9 mouse cellular contexts compared by ENCODE assay signal in the genomic region with DNA sequence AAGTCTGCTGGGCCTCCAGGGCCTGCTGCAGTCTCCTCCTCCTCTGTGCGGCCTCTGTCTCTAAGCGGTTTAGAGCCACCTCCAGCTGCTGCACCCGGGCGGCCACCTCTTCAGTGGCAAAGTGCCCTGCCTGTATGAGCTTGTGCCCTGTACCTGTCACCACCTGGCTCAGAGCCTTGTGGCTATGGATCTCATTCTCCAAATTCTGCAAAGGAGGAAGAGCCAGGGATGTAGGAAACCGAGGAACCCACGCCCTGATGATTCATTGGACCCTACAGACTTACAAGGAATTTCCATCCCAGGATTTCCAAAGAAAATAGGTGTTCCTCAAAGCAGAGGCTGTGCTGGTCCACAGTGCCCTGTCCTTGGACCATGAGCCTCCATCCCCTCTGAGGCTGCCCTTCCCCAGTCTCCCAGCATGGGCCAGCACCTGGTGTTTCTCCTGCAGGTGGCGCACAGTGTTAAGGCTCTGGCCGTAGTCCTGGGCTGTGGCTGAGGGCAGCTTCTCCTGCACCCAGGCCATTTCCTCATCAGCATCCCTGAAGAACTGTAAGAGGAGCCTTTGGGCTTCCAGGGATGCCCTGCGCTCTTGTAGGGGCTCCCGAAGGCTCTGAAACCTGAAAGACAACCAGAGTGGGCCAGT. TPM values are rescaled to one million over a fixed set of nuclear protein-coding genes. Genes with fewer than 3 reads are reported as not detected.
DNase-seq lines count a peak whose midpoint lies in the region; ATAC-seq and TF ChIP-seq lines count a peak whose summit lies in the region.
"Had no signal": no experiment of that assay in that cellular context is flagged by ENCODE, and none has a peak within 500 bp of the region (broad histone marks: within the 10 kb centered on the region; RNA-seq: fewer than 3 reads in every experiment).

No protein-coding gene starts in this region.

- WGBS in hindbrain, postnatal 0 days = 59% methylated on average over 10 of the region's 10 CpGs
- 63% methylated on average over 10 of the region's 10 CpGs for WGBS in hindbrain, embryonic 14.5 days
- 59% methylated on average over 10 of the region's 10 CpGs for WGBS in limb, embryonic 10.5 days

- H3K9ac ChIP-seq in hindbrain, postnatal 0 days (replicated peaks; ENCODE audit: low read length) = no peak overlapping the region
- no peak overlapping the region for H3K9ac ChIP-seq in hindbrain, embryonic 14.5 days
- H3K9ac ChIP-seq: limb, embryonic 13.5 days had no signal

- no peak overlapping the region for H3K4me2 ChIP-seq in hindbrain, postnatal 0 days (ENCODE audit: low read depth, low read length)
- H3K4me2 ChIP-seq in hindbrain, embryonic 14.5 days (replicated peaks) = no peak overlapping the region
- H3K4me2 ChIP-seq: limb, embryonic 13.5 days had no signal

- H3K9me3 ChIP-seq in hindbrain, postnatal 0 days (ENCODE audit: low read length) = no peaks in the 10 kb centered on the region
- H3K9me3 ChIP-seq in hindbrain, embryonic 14.5 days (ENCODE audit: control insufficient read depth, low read length) = no peaks in the 10 kb centered on the region
- H3K9me3 ChIP-seq in limb, embryonic 10.5 days (replicated peaks) = no peaks in the 10 kb centered on the region
- H3K9me3 ChIP-seq: limb, embryonic 13.5 days had no signal

- no peak overlapping the region for H3K4me3 ChIP-seq in hindbrain, postnatal 0 days (ENCODE audit: low read length)
- no peak overlapping the region for H3K4me3 ChIP-seq in hindbrain, embryonic 14.5 days (replicated peaks; ENCODE audit: low read length)
- H3K4me3 ChIP-seq in limb, embryonic 10.5 days = no peak overlapping the region
- H3K4me3 ChIP-seq: limb, embryonic 13.5 days had no signal

- no peaks in the 10 kb centered on the region for H3K36me3 ChIP-seq in hindbrain, postnatal 0 days (ENCODE audit: insufficient read depth, low read length)
- H3K36me3 ChIP-seq in hindbrain, embryonic 14.5 days (replicated peaks; ENCODE audit: control insufficient read depth, insufficient read depth) = no peaks in the 10 kb centered on the region
- no peaks in the 10 kb centered on the region for H3K36me3 ChIP-seq in limb, embryonic 10.5 days
- H3K36me3 ChIP-seq: limb, embryonic 13.5 days had no signal

- no peak for ATAC-seq in hindbrain, postnatal 0 days
- no peak for ATAC-seq in hindbrain, embryonic 14.5 days (ENCODE audit: low FRiP score)
- ATAC-seq in granulocyte monocyte progenitor cell, adult 5-6 weeks (replicated peaks; ENCODE audit: poor library complexity, severe bottlenecking) = peak; percentile 44; the same call in 1 of the 2 replicates
- no peak for ATAC-seq in erythroblast, adult 5-6 weeks (replicated peaks; ENCODE audit: low FRiP score, poor library complexity, severe bottlenecking)

- H3K27ac ChIP-seq in hindbrain, postnatal 0 days = no peak overlapping the region
- H3K27ac ChIP-seq in hindbrain, embryonic 14.5 days = no peak overlapping the region
- no peak overlapping the region for H3K27ac ChIP-seq in limb, embryonic 10.5 days
- H3K27ac ChIP-seq: limb, embryonic 13.5 days had no signal

- DNase-seq in hindbrain, postnatal 0 days (ENCODE audit: low spot score) = peak; percentile 25
- no peak for DNase-seq in hindbrain, embryonic 14.5 days (ENCODE audit: low spot score)
- peak; percentile 46 for DNase-seq in A20 (ENCODE audit: low read depth, low spot score)
- peak; percentile 12 for DNase-seq in Muller cell, postnatal 12 days (ENCODE audit: inconsistent ontology term)
- DNase-seq in limb, embryonic 10.5 days (ENCODE audit: low spot score) = peak; percentile 63
- peak; percentile 63 for DNase-seq in retina, embryonic 14.5 days (ENCODE audit: low spot score)

- H3K27me3 ChIP-seq in hindbrain, postnatal 0 days (ENCODE audit: insufficient read depth, low read length) = no peaks in the 10 kb centered on the region
- no peaks in the 10 kb centered on the region for H3K27me3 ChIP-seq in hindbrain, embryonic 14.5 days (ENCODE audit: control insufficient read depth, insufficient read depth, low read length)
- H3K27me3 ChIP-seq in limb, embryonic 10.5 days (ENCODE audit: low read depth, poor library complexity, severe bottlenecking) = no peaks in the 10 kb centered on the region

- TF ChIP-seq CTCF in hindbrain, postnatal 0 days (IDR thresholded peaks at IDR 0.05; ENCODE audit: low read depth) = peak; percentile 66

- no peaks in the 10 kb centered on the region for H3K4me1 ChIP-seq in hindbrain, postnatal 0 days (ENCODE audit: insufficient read depth, low read length)
- H3K4me1 ChIP-seq in hindbrain, embryonic 14.5 days (replicated peaks; ENCODE audit: control insufficient read depth, insufficient read depth, low read length) = no peaks in the 10 kb centered on the region
- H3K4me1 ChIP-seq in limb, embryonic 10.5 days = peaks cover 17% of the 10 kb centered on the region

RNA-seq across cellular contexts. Expression of gene Pla2g4b, which starts 16.5 kb away (rescaled TPM):
- 5.5 and 12.3 TPM in 2 replicates for total RNA-seq in hindbrain, postnatal 0 days (2014; rRNA removed)
- 0.30 and 0.33 TPM in 2 replicates for polyA plus RNA-seq in hindbrain, postnatal 0 days (2015; fragmentation: Nextera tagmentation; extraction: Ambion mirVana)
- polyA plus RNA-seq in hindbrain, embryonic 14.5 days (2014; fragmentation: Nextera tagmentation; extraction: Ambion mirVana) = 1.9 and 2.7 TPM in 2 replicates
- 0.62 TPM in 1 of 2 replicates, not detected in the other for total RNA-seq in granulocyte monocyte progenitor cell, adult 5-6 weeks (2014; fragmentation: Nextera tagmentation)
- total RNA-seq in granulocyte monocyte progenitor cell, adult 5-6 weeks (2017) = 0.72 and 1.8 TPM in 2 replicates
- polyA plus RNA-seq in limb, embryonic 10.5 days (2016; fragmentation: Nextera tagmentation; extraction: Ambion mirVana) = 1.4 and 3.9 TPM in 2 replicates
- 0.63 TPM in 1 of 2 replicates, not detected in the other for total RNA-seq in erythroblast, adult 5-6 weeks (2015; ENCODE audit: low replicate concordance)
- total RNA-seq in erythroblast, adult 5-6 weeks (2017; ENCODE audit: low replicate concordance) = 3.0 and 5.0 TPM in 2 replicates

RNA-seq across cellular contexts. Expression of gene Gm28042, which starts 22.5 kb away (rescaled TPM):
- total RNA-seq in hindbrain, postnatal 0 days (2014; rRNA removed) = 2.9 and 6.8 TPM in 2 replicates
- 1.3 and 1.8 TPM in 2 replicates for polyA plus RNA-seq in hindbrain, postnatal 0 days (2015; fragmentation: Nextera tagmentation; extraction: Ambion mirVana)
- 4.0 and 4.3 TPM in 2 replicates for polyA plus RNA-seq in hindbrain, embryonic 14.5 days (2014; fragmentation: Nextera tagmentation; extraction: Ambion mirVana)
- 1.0 and 1.5 TPM in 2 replicates for total RNA-seq in granulocyte monocyte progenitor cell, adult 5-6 weeks (2014; fragmentation: Nextera tagmentation)
- total RNA-seq in granulocyte monocyte progenitor cell, adult 5-6 weeks (2017) = not detected in 2 replicates
- polyA plus RNA-seq in limb, embryonic 10.5 days (2016; fragmentation: Nextera tagmentation; extraction: Ambion mirVana) = 3.6 and 4.3 TPM in 2 replicates
- total RNA-seq in erythroblast, adult 5-6 weeks (2015; ENCODE audit: low replicate concordance) = 0.96 TPM in 1 of 2 replicates, not detected in the other
- 2.0 TPM in 1 of 2 replicates, not detected in the other for total RNA-seq in erythroblast, adult 5-6 weeks (2017; ENCODE audit: low replicate concordance)

RNA-seq across cellular contexts. Expression of gene Jmjd7, which starts 22.5 kb away (rescaled TPM):
- total RNA-seq in hindbrain, postnatal 0 days (2014; rRNA removed) = 16.3 and 18.7 TPM in 2 replicates
- 20.0 and 20.3 TPM in 2 replicates for polyA plus RNA-seq in hindbrain, postnatal 0 days (2015; fragmentation: Nextera tagmentation; extraction: Ambion mirVana)
- 16.6 and 23.3 TPM in 2 replicates for polyA plus RNA-seq in hindbrain, embryonic 14.5 days (2014; fragmentation: Nextera tagmentation; extraction: Ambion mirVana)
- total RNA-seq in granulocyte monocyte progenitor cell, adult 5-6 weeks (2014; fragmentation: Nextera tagmentation) = 2.3 and 7.9 TPM in 2 replicates
- 3.5 and 4.0 TPM in 2 replicates for total RNA-seq in granulocyte monocyte progenitor cell, adult 5-6 weeks (2017)
- 19.8 and 25.1 TPM in 2 replicates for polyA plus RNA-seq in limb, embryonic 10.5 days (2016; fragmentation: Nextera tagmentation; extraction: Ambion mirVana)
- total RNA-seq in erythroblast, adult 5-6 weeks (2015; ENCODE audit: low replicate concordance) = 1.5 TPM in 1 of 2 replicates, not detected in the other
- total RNA-seq in erythroblast, adult 5-6 weeks (2017; ENCODE audit: low replicate concordance) = 2.4 TPM in 1 of 2 replicates, not detected in the other
